Mouse (Mus musculus) ovary, postnatal 14 days (tissue): Measurements from ENCODE around the gene Ring1.
A peak's percentile ranks its signal among the peaks of the same experiment; 100 is the strongest.

ENCODE experiments used
- DNase-seq: peaks from one replicate; pipeline ENCODE4 v3.0.0; 2022; ENCODE audit warnings: low spot score

Gene Ring1

GRCm38 (mm10) chr17:34024317-34024821 lies at the start of gene Ring1:
Gene Ring1 (minus strand): TSS chr17:34024680.
- peak; percentile 81 for DNase-seq

GRCm38 (mm10) chr17:34072091-34072490 lies 47.6 kb upstream of the Ring1 start:
- DNase-seq = no peak

- DNase-seq = no peak
Measured at GRCm38 (mm10) chr17:34068864-34069263, 44.4 kb upstream of the Ring1 start.

GRCm38 (mm10) chr17:34057224-34057623 lies 32.7 kb upstream of the Ring1 start:
- DNase-seq = no peak

GRCm38 (mm10) chr17:34047404-34048050 lies 23.0 kb upstream of the Ring1 start:
- DNase-seq = no peak

- DNase-seq = no peak
Measured at GRCm38 (mm10) chr17:34045941-34046340, 21.5 kb upstream of the Ring1 start.

GRCm38 (mm10) chr17:34039562-34040450 lies 15.3 kb upstream of the Ring1 start:
- DNase-seq = no peak

GRCm38 (mm10) chr17:34038878-34039561 lies 14.5 kb upstream of the Ring1 start, which contains the start of gene Col11a2:
Gene Col11a2 (plus strand): TSS chr17:34039437.
- no peak for DNase-seq

- no peak for DNase-seq
Measured at GRCm38 (mm10) chr17:34038440-34038839, 14.0 kb upstream of the Ring1 start.

- no peak for DNase-seq
Measured at GRCm38 (mm10) chr17:34037241-34037640, 12.8 kb upstream of the Ring1 start.

- DNase-seq = no peak
Measured at GRCm38 (mm10) chr17:34036647-34037046, 12.2 kb upstream of the Ring1 start.

GRCm38 (mm10) chr17:34035517-34035916 lies 11.0 kb upstream of the Ring1 start:
- DNase-seq = no peak

- DNase-seq = no peak
Measured at GRCm38 (mm10) chr17:34034064-34034463, 9.6 kb upstream of the Ring1 start.

GRCm38 (mm10) chr17:34033441-34033840 lies 9.0 kb upstream of the Ring1 start:
- DNase-seq = no peak

GRCm38 (mm10) chr17:34032806-34033205 lies 8.3 kb upstream of the Ring1 start:
- DNase-seq = no peak

GRCm38 (mm10) chr17:34032174-34032632 lies 7.7 kb upstream of the Ring1 start:
- DNase-seq = no peak

- DNase-seq = peak; percentile 100
Measured at GRCm38 (mm10) chr17:34031465-34032173, 7.1 kb upstream of the Ring1 start, which contains the start of the genes Slc39a7 and Rxrb. Gene Slc39a7 (minus strand): TSS chr17:34031682. Gene Rxrb (plus strand): TSS chr17:34031812.

- DNase-seq = no peak
Measured at GRCm38 (mm10) chr17:34030861-34031326, 6.4 kb upstream of the Ring1 start.

- no peak for DNase-seq
Measured at GRCm38 (mm10) chr17:34029890-34030595, 5.6 kb upstream of the Ring1 start.

- DNase-seq = no peak
Measured at GRCm38 (mm10) chr17:34029150-34029889, 4.8 kb upstream of the Ring1 start.
